Mouse (Mus musculus) ovary, postnatal 14 days (tissue): Measurements from ENCODE around the gene Ugt1a6a.

Experiments
- DNase-seq: peaks from one replicate; pipeline ENCODE4 v3.0.0; 2022; ENCODE audit warnings: low spot score

The Ugt1a6a gene

GRCm38 (mm10) chr1:88268070-88268469 lies 133.5 kb downstream of the Ugt1a6a start:
- no peak for DNase-seq
